Mouse (Mus musculus) ES-E14 (cell line): ENCODE data around the gene Hus1b.

ENCODE experiments used
- CHD2 ChIP-seq: IDR thresholded peaks from 2 replicates; pipeline ENCODE4 v1.6.1; 2014; ENCODE audit warnings: mild to moderate bottlenecking, low read depth, low read length, inconsistent platforms
- MAFK ChIP-seq: IDR thresholded peaks from 2 replicates; pipeline ENCODE4 v1.6.1; 2014; ENCODE audit warnings: mild to moderate bottlenecking, low read depth, low read length, inconsistent platforms; ENCODE audit not compliant: insufficient read depth
- ZC3H11A ChIP-seq: IDR thresholded peaks from 2 replicates; pipeline ENCODE4 v1.6.1; 2012; ENCODE audit warnings: low read depth, mild to moderate bottlenecking, inconsistent platforms, low read length, borderline replicate concordance
- ZNF384 ChIP-seq: IDR thresholded peaks from 2 replicates; pipeline ENCODE4 v1.6.1; 2012; ENCODE audit warnings: low read depth, low read length, inconsistent platforms

DNA sequence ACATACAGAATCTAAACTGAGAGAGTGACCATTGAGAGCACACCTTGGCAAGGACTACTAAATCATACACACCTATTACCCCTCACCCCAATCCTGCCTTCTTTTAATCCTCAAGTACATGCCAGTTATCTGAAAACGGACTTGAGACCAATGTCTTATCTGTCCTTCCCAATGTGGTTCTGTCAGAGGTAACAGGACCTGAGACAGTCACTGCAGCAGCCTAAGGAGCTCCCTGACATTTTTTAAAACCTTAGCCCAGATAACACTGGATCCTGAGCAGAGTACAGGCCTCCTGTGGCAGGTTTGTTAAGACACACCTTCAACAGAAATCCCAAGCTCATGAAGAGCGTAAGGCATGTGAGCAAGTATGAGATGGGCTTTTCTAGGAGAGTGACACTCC, 18.4 kb downstream of the Hus1b start:
- no peak for TF ChIP-seq ZC3H11A
- TF ChIP-seq CHD2, result no peak
- no peak for TF ChIP-seq ZNF384
- no peak for TF ChIP-seq MAFK
